Mouse (Mus musculus) megakaryocyte, embryonic 14.5 days (primary cell): ENCODE data around the gene Eif2ak1. TPM values are rescaled to one million over a fixed set of nuclear protein-coding genes. Genes with fewer than 3 reads are reported as not detected.

Experiments
- H3K27me3 ChIP-seq: replicated peaks from 2 replicates; pipeline ENCODE3; 2012; ENCODE audit warnings: inconsistent platforms
- H3K36me3 ChIP-seq: replicated peaks from 2 replicates; pipeline ENCODE3; 2012; ENCODE audit warnings: low read length, inconsistent platforms, mixed read lengths
- H3K4me1 ChIP-seq: 2 replicates; pipeline ENCODE4 v1.6.1; 2012; ENCODE audit warnings: inconsistent platforms
- H3K4me3 ChIP-seq: replicated peaks from 2 replicates; pipeline ENCODE3; 2012; ENCODE audit warnings: moderate library complexity, mild to moderate bottlenecking, inconsistent platforms
- H3K9me3 ChIP-seq: 2 replicates; pipeline ENCODE4 v1.6.1; 2012; ENCODE audit warnings: inconsistent platforms
- FLI1 ChIP-seq: IDR thresholded peaks from 2 replicates; pipeline ENCODE4 v1.6.1; 2012; ENCODE audit warnings: low read length, inconsistent platforms, mixed read lengths
- GATA1 ChIP-seq: IDR thresholded peaks from 3 replicates; pipeline ENCODE4 v1.6.1; 2012; ENCODE audit warnings: mixed read lengths, low read length, inconsistent platforms, borderline replicate concordance
- polyA plus RNA-seq: library from polyadenylated mRNA; stranded (reverse); fragments of >175 nt; gene quantifications from 2 replicates; pipeline ENCODE4 v1.2.3, GENCODE M21; 2012; ENCODE audit warnings: low replicate concordance; ENCODE audit not compliant: insufficient read depth

The Eif2ak1 gene
- polyA plus RNA-seq, 1 experiment, result 12.5 TPM

DNA sequence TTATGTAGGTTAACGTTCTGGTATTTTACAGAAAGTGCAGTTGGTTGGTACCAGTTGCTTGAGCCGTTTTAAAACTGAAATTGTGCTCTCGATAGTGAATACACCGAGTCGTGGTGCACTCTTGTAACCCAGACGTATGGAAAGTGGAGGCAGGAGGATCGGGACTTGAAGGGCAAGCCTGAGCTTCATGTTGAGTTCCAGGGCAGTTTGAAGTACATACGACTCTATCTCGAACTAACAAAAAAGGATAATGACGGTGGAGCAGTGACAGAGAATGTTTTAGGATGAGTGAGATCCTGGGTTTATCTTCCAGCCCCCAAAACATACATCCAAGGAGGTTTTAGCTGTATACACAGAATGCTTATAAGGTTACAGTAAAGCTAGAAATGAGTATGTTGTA is 873 bp downstream of the Eif2ak1 start:
- Histone ChIP-seq H3K36me3 (peaks cover 8% of the 10 kb centered on the region), H3K4me3 (peak overlapping the region; percentile 100), H3K4me1 (peaks cover 23% of the 10 kb centered on the region), H3K27me3 (peaks cover 2% of the 10 kb centered on the region), H3K9me3 (no peaks in the 10 kb centered on the region)
- TF ChIP-seq FLI1 (no peak), GATA1 (no peak)

DNA sequence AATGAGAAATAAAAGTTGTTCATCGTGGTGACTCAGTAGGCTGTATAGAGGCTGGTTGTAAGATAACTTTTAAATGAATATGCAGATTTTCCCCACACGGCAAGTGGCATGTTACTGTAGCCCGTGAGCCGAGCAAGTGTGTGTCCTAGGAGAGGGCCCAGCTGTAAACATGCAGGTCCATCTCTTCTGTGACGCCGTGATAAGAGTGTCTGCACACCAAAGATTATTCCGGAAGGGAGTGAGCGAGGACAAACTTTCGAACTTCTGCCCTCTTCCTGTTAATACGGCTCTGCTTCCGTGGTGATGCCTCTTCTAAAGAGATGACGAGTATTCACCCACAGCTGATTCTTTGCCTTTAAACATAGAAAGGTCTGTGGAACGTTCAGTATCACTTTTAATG is 1.4 kb downstream of the Eif2ak1 start:
- Histone ChIP-seq H3K4me1 (peaks cover 23% of the 10 kb centered on the region), H3K4me3 (peak overlapping the region; percentile 100)
- TF ChIP-seq GATA1 (0 out of 3 replicates have a peak, but pooled peaks have one; percentile 20), FLI1 (no peak)

DNA sequence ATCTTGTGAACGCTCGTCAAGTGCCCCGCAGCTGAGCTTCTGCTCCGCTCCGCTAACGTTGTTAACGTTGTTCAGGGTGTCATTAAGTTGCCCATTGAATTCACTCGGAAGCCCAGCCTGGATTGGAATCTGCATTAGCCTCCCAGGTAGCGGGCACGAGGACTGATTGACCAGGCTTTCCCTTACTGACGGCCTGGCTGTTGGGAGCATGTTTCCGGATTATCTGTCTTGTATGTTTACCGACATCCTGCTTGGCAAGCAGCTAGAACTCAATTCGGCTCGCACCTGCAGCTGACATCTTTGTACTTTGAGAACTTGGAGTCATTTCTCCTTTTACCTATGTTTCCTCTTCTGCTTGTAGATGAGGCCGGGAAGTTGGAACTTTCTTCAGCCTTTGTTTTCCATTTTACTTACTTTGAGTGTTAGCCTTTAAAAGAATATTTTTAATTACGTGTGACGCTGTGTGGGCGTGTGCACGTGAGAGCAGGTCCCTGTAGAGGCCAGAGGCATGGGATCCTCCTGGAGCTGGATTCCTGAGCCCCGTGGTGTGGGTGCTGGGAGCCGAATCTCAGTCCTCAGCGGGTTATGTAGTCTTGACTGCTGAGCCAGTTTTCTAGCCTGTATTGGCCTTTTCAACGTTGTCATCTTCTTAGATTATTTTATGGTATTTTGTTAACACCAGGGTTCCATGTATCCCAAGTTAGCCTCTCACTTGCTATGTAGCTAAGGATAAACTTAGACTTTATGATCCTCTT is 2.5 kb downstream of the Eif2ak1 start:
- no peak for TF ChIP-seq GATA1
- H3K27me3 ChIP-seq, result no peaks in the 10 kb centered on the region
- H3K9me3 ChIP-seq, result no peaks in the 10 kb centered on the region
- H3K4me1 ChIP-seq, result peaks cover 23% of the 10 kb centered on the region
- peak overlapping the region; percentile 44 for H3K4me3 ChIP-seq
- peaks cover 8% of the 10 kb centered on the region for H3K36me3 ChIP-seq

More for the DNA sequence above, 1.4 kb downstream of the Eif2ak1 start:
- peaks cover 2% of the 10 kb centered on the region for H3K27me3 ChIP-seq
- peaks cover 8% of the 10 kb centered on the region for H3K36me3 ChIP-seq
- H3K9me3 ChIP-seq, result no peaks in the 10 kb centered on the region

DNA sequence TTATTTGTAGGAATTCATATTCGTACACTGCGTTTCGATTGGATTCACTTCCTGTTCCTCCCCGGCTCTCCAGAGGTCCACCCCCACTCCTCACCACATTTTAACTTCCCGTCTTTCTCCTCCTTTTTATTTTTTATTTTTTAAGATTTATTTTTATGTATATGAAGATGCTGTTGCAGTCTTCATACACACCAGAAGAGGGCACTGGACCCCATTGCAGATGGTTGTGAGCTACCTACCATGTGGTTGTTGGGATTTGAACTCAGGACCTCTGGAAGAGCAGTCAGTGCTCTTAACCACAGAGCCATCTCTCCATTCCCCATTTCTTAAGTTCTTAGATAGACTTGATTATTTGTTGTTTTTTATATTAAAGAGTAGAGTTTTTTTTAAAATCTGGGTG is 3.2 kb downstream of the Eif2ak1 start:
- Histone ChIP-seq H3K9me3 (no peaks in the 10 kb centered on the region), H3K4me3 (no peak overlapping the region), H3K36me3 (peaks cover 8% of the 10 kb centered on the region)

DNA sequence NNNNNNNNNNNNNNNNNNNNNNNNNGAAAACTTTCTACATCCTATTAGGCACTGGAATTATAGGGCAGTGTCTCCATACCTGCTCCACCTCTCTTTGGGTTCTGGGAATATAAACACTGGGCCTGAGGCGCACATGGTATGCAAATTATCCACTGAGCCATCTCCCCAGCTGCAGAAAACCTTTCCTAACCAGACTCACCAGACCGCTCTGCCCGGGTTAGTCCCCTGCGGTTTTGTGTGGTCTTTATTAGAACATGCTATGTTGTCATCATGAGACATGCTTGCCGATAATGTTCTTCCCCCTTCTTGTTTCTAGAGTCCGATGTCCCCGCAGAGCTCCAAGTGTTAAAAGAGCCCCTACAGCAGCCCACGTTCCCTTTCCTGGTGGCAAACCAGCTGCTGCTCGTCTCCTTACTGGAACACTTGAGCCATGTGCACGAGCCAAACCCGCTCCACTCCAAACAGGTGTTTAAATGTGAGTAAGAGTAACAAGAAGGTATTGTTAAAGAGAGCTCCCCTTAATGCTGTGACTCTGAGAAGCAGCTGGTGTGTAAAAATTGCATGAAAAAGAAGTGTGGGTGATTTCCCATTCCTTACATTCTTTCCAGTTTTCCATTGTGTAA is 54.1 kb downstream of the Eif2ak1 start:
- Histone ChIP-seq H3K4me1 (peaks cover 33% of the 10 kb centered on the region), H3K36me3 (peaks cover 52% of the 10 kb centered on the region), H3K27me3 (no peaks in the 10 kb centered on the region), H3K9me3 (no peaks in the 10 kb centered on the region), H3K4me3 (no peak overlapping the region)
- TF ChIP-seq FLI1 (no peak), GATA1 (no peak)

More for the DNA sequence above, 3.2 kb downstream of the Eif2ak1 start:
- peaks cover 23% of the 10 kb centered on the region for H3K4me1 ChIP-seq
- no peaks in the 10 kb centered on the region for H3K27me3 ChIP-seq
- TF ChIP-seq FLI1 (no peak), GATA1 (no peak)

DNA sequence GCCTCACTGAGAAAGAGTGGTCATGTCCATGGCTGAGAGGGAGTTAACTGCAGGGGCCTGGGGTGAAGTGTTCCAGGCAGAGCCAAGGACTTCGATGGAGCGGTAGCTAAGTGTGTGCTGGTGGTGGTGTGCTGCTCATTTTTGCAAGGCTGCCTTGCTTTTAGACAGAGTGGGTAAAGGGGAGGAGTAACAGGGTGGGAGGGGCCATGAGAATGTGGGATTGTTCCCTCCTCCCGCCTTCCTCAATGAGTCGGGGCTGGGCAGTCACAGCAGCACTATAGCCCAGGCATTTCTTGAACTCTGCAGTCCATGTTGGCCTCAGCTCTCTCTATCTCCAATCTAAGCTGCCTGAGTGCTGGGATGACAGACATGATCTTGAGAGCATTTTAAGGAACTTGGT is 57.0 kb downstream of the Eif2ak1 start:
- TF ChIP-seq FLI1, result no peak
- TF ChIP-seq GATA1, result no peak
- H3K4me3 ChIP-seq, result no peak overlapping the region
- peaks cover 37% of the 10 kb centered on the region for H3K4me1 ChIP-seq
- H3K27me3 ChIP-seq, result no peaks in the 10 kb centered on the region
- H3K9me3 ChIP-seq, result no peaks in the 10 kb centered on the region
- peaks cover 80% of the 10 kb centered on the region for H3K36me3 ChIP-seq

DNA sequence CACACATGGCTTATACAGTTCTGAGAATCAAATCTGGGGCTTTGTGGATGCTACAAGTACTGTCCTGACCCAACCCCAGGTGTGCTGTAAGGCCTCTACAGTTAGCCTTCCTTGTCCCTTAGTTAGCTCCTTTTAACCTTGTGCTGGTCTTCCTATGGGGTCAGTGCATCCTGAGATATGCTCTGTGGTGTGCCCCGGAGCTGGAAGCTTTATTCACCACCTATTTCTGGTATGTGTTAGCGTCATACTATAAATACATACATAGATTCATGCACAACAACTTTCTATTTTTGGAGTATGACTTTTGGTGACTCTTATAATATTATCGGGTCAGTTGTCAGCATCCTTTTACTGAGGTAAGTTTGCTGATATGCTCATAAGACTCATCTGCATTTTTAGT is 67.7 kb downstream of the Eif2ak1 start:
- H3K4me3 ChIP-seq, result no peak overlapping the region
- H3K27me3 ChIP-seq, result no peaks in the 10 kb centered on the region
- TF ChIP-seq FLI1 (no peak), GATA1 (no peak)
- peaks cover 100% of the 10 kb centered on the region for H3K36me3 ChIP-seq
- peaks cover 17% of the 10 kb centered on the region; the same call in 1 of the 2 replicates for H3K9me3 ChIP-seq
- peaks cover 3% of the 10 kb centered on the region; the same call in 1 of the 2 replicates for H3K4me1 ChIP-seq

DNA sequence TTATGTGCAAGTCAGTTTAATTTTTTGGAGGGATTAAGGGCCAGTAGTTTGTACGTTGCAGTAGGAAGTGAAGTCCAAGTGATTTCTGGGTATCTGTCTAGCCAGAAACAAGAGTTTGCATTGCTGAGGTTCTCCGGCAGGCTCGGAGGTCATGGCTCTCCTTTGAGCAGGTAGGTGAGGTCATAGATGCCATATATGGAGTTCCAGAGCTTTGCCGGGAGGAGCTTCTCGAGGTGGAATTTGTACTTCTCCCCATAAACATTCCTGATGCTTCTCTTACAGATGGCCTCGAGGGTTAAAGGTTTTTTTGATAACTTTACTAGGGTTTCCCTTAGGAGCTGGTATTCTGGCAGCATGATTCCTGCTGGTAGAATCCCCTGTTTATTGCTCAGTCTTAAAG is 73.2 kb downstream of the Eif2ak1 start:
- Histone ChIP-seq H3K4me1 (peaks cover 22% of the 10 kb centered on the region), H3K4me3 (no peak overlapping the region), H3K36me3 (peaks cover 95% of the 10 kb centered on the region), H3K27me3 (no peaks in the 10 kb centered on the region), H3K9me3 (peaks cover 4% of the 10 kb centered on the region; the same call in 1 of the 2 replicates)
- TF ChIP-seq FLI1 (no peak), GATA1 (no peak)

DNA sequence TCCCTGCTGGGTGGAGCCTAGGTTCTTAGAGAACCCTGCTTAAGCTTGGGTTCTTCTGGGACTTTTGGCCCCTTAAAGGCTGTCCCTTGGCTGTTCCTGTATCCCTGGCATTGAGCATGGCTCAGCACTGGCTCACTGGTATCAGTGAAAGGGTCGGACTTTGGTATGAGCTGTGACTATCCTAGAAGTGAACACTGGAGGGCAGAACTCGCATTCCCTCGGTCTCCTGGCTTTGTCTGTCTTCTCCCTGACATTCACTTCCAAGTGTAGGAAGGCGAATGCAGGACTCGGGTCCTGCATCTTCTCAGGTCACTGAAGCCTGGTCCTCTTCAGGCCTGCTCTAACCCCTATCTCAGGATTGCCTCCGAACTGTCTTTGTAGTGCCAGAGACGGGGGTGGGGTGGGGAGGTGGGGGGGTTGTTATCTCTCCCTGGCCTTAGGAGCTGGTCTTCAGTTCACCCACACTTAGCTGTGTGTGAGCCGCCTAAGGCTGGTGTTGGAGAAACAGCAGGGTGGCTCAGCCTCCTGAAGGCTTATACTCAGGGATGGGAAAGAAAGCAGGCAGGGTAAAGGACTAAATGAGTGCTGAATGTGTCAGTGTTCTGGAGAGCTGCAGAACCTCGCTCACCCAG is 74.8 kb downstream of the Eif2ak1 start:
- no peak overlapping the region for H3K4me3 ChIP-seq
- H3K27me3 ChIP-seq, result no peaks in the 10 kb centered on the region
- H3K9me3 ChIP-seq, result no peaks in the 10 kb centered on the region
- H3K36me3 ChIP-seq, result peaks cover 95% of the 10 kb centered on the region
- TF ChIP-seq GATA1 (no peak), FLI1 (no peak)
- H3K4me1 ChIP-seq, result peaks cover 22% of the 10 kb centered on the region

DNA sequence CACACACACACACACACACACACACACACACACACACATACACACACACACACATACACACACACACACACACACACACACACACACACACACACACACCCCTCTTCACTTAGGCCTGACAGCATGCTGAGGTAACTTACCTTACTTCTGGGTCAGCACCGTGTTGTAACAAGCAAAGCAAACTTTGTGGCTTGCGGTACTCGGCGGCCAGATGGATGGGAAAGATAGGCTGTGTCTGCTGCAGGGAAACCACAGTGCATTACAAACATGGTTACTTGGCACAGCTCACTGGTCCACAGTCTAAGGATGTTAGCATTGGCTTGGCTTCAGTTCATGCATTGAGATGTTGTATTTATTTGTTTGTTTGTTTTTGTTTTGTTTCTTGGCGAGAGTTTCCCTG is 75.8 kb downstream of the Eif2ak1 start:
- Histone ChIP-seq H3K27me3 (no peaks in the 10 kb centered on the region), H3K4me1 (peaks cover 22% of the 10 kb centered on the region), H3K4me3 (peak overlapping the region; percentile 11), H3K36me3 (peaks cover 95% of the 10 kb centered on the region), H3K9me3 (no peaks in the 10 kb centered on the region)
- TF ChIP-seq FLI1 (no peak), GATA1 (peak; percentile 77; the same call in 2 of the 3 replicates)
